Mouse (Mus musculus) layer of hippocampus, adult 9-10 months (tissue): ENCODE measurements around the gene Slc39a11.

Experiments
- DNase-seq: peaks from one replicate; pipeline ENCODE4 v3.0.0; 2022; ENCODE audit warnings: low spot score

Slc39a11 gene

GRCm38 (mm10) chr11:113632303-113632702 is 17.6 kb downstream of the Slc39a11 start:
- DNase-seq: no peak

GRCm38 (mm10) chr11:113631862-113632261 is 18.0 kb downstream of the Slc39a11 start:
- no peak for DNase-seq

GRCm38 (mm10) chr11:113631302-113631701 is 18.6 kb downstream of the Slc39a11 start:
- DNase-seq: no peak

- DNase-seq: no peak
These were observed 19.2 kb downstream of the Slc39a11 start for GRCm38 (mm10) chr11:113630642-113631041.

GRCm38 (mm10) chr11:113627785-113628184 is 22.1 kb downstream of the Slc39a11 start:
- DNase-seq: no peak

GRCm38 (mm10) chr11:113625437-113625836 is 24.4 kb downstream of the Slc39a11 start:
- no peak for DNase-seq

GRCm38 (mm10) chr11:113622028-113622427 is 27.9 kb downstream of the Slc39a11 start:
- DNase-seq: no peak

- DNase-seq: no peak
These were observed 28.9 kb downstream of the Slc39a11 start for GRCm38 (mm10) chr11:113621001-113621400.

- no peak for DNase-seq
These were observed 30.3 kb downstream of the Slc39a11 start for GRCm38 (mm10) chr11:113619420-113620080.

- no peak for DNase-seq
These were observed 31.0 kb downstream of the Slc39a11 start, which contains the start of gene Sstr2 for GRCm38 (mm10) chr11:113618672-113619419. Gene Sstr2, plus strand, starts transcription at chr11:113619342.

GRCm38 (mm10) chr11:113618303-113618671 is 31.6 kb downstream of the Slc39a11 start:
- no peak for DNase-seq

- DNase-seq: no peak
These were observed 32.6 kb downstream of the Slc39a11 start for GRCm38 (mm10) chr11:113617132-113617911.

- DNase-seq: no peak
These were observed 35.4 kb downstream of the Slc39a11 start for GRCm38 (mm10) chr11:113614476-113614875.

GRCm38 (mm10) chr11:113611664-113612611 is 37.9 kb downstream of the Slc39a11 start:
- DNase-seq: no peak

GRCm38 (mm10) chr11:113611112-113611646 is 38.7 kb downstream of the Slc39a11 start:
- no peak for DNase-seq

GRCm38 (mm10) chr11:113610266-113610665 is 39.6 kb downstream of the Slc39a11 start:
- DNase-seq: no peak

- DNase-seq: no peak
These were observed 40.3 kb downstream of the Slc39a11 start for GRCm38 (mm10) chr11:113609581-113609980.

- DNase-seq: no peak
These were observed 42.3 kb downstream of the Slc39a11 start for GRCm38 (mm10) chr11:113607556-113607955.

- DNase-seq: no peak
These were observed 48.1 kb downstream of the Slc39a11 start for GRCm38 (mm10) chr11:113601616-113602343.

- no peak for DNase-seq
These were observed 49.2 kb downstream of the Slc39a11 start for GRCm38 (mm10) chr11:113600526-113601245.
